Comparison of ENCODE assay signal across 8 mouse cellular contexts in genomic region chr16:26581048-26581912, GRCm38 (mm10). TPM values are rescaled to one million over a fixed set of nuclear protein-coding genes. Genes with fewer than 3 reads are reported as not detected.
A peak's percentile ranks its signal among the peaks of the same experiment; 100 is the strongest.
DNase-seq lines count a peak whose midpoint lies in the region; ATAC-seq and TF ChIP-seq lines count a peak whose summit lies in the region.

Gene Il1rap, plus strand, starts transcription at chr16:26581704.

- H3K9ac ChIP-seq in lung, embryonic 16.5 days (ENCODE audit: low read length), result peak within 1 kb of the TSS; percentile 79

- TF ChIP-seq POLR2A in thymus, adult 2 months (IDR thresholded peaks at IDR 0.05; ENCODE audit: control insufficient read depth, extremely low read depth, insufficient read depth, low read length, poor library complexity), result peak; percentile 41; the same call in 1 of the 2 replicates

- TF ChIP-seq CTCF in thymus, adult 2 months (IDR thresholded peaks at IDR 0.05; ENCODE audit: borderline replicate concordance, control insufficient read depth, extremely low read depth, insufficient read depth, low read length, poor library complexity), result peak; percentile 60

- peaks cover 10% of the 10 kb centered on the region; the same call in 1 of the 2 replicates for H3K4me1 ChIP-seq in hindbrain, embryonic 10.5 days (replicated peaks)
- H3K4me1 ChIP-seq in lung, embryonic 16.5 days (replicated peaks; ENCODE audit: control insufficient read depth, insufficient read depth, low read length), result peaks cover 15% of the 10 kb centered on the region
- peaks cover 10% of the 10 kb centered on the region for H3K4me1 ChIP-seq in thymus, adult 2 months (replicated peaks; ENCODE audit: control insufficient read depth, insufficient read depth, low read length)

- peak; percentile 99 for ATAC-seq in lung, embryonic 16.5 days (ENCODE audit: low read depth)

- DNase-seq in NIH3T3 (ENCODE audit: low read depth), result peak; percentile 95
- peak; percentile 86 for DNase-seq in cerebellum, adult 9-11 months
- peak; percentile 91 to 97 for DNase-seq in frontal cortex, adult 2 months (ENCODE audit: extremely low spot score in 1 of 2, low spot score in 1 of 2)
- peak; percentile 87 for DNase-seq in hindbrain, embryonic 10.5 days (ENCODE audit: low spot score)
- DNase-seq in layer of hippocampus, adult 9-11 months, result peak; percentile 96
- peak; percentile 90 for DNase-seq in ovary, adult 18-20 months (ENCODE audit: low spot score)
- DNase-seq in thymus, adult 2 months, result peak; percentile 94

- H3K27ac ChIP-seq in hindbrain, embryonic 10.5 days, result peak within 1 kb of the TSS; percentile 85
- peak within 1 kb of the TSS; percentile 76 for H3K27ac ChIP-seq in lung, embryonic 16.5 days (ENCODE audit: low read length)
- no peak within 1 kb of the TSS for H3K27ac ChIP-seq in thymus, adult 2 months (ENCODE audit: control insufficient read depth, insufficient read depth, low read length)

- peak within 1 kb of the TSS; percentile 87 for H3K4me2 ChIP-seq in lung, embryonic 16.5 days (ENCODE audit: low read depth, low read length)

- peaks cover 11% of the 10 kb centered on the region for H3K27me3 ChIP-seq in hindbrain, embryonic 10.5 days (ENCODE audit: insufficient read depth, poor library complexity, severe bottlenecking)
- H3K27me3 ChIP-seq in lung, embryonic 16.5 days (ENCODE audit: control insufficient read depth, insufficient read depth, low read depth, low read length), result no peaks in the 10 kb centered on the region
- H3K27me3 ChIP-seq in thymus, adult 2 months (ENCODE audit: control insufficient read depth, insufficient read depth, low read length), result no peaks in the 10 kb centered on the region

- H3K4me3 ChIP-seq in hindbrain, embryonic 10.5 days, result peak within 1 kb of the TSS; percentile 75
- H3K4me3 ChIP-seq in lung, embryonic 16.5 days (ENCODE audit: low read length), result peak within 1 kb of the TSS; percentile 76
- peak within 1 kb of the TSS; percentile 85 for H3K4me3 ChIP-seq in thymus, adult 2 months (ENCODE audit: control insufficient read depth, insufficient read depth, low read length)

- WGBS in hindbrain, embryonic 10.5 days, result 3% methylated on average over 51 of the region's 51 CpGs
- 2% methylated on average over 51 of the region's 51 CpGs for WGBS in lung, embryonic 16.5 days
- 4% methylated on average over 51 of the region's 51 CpGs for WGBS in thymus, adult 2 months

- H3K9me3 ChIP-seq in hindbrain, embryonic 10.5 days, result no peaks in the 10 kb centered on the region
- H3K9me3 ChIP-seq in lung, embryonic 16.5 days (ENCODE audit: control insufficient read depth, low read length), result no peaks in the 10 kb centered on the region

- no peaks in the 10 kb centered on the region for H3K36me3 ChIP-seq in hindbrain, embryonic 10.5 days
- no peaks in the 10 kb centered on the region for H3K36me3 ChIP-seq in lung, embryonic 16.5 days (ENCODE audit: control insufficient read depth, insufficient read depth, low read length)
- H3K36me3 ChIP-seq in thymus, adult 2 months (ENCODE audit: control insufficient read depth, insufficient read depth, low read length), result no peaks in the 10 kb centered on the region

RNA-seq across cellular contexts. Expression of gene Il1rap, which starts in this region (rescaled TPM):
- 19.2 and 20.3 TPM in 2 replicates for polyA plus RNA-seq in frontal cortex, adult 2 months (2012; rRNA removed)
- 3.1 and 3.5 TPM in 2 replicates for polyA plus RNA-seq in hindbrain, embryonic 10.5 days (2016; fragmentation: Nextera tagmentation; extraction: Ambion mirVana)
- 14.5 and 16.1 TPM in 2 replicates for polyA plus RNA-seq in lung, embryonic 16.5 days (2015; fragmentation: Nextera tagmentation; extraction: Ambion mirVana)
- 3.2 and 3.6 TPM in 2 replicates for polyA plus RNA-seq in thymus, adult 2 months (2012; rRNA removed)
